8 mouse cellular contexts compared by ENCODE assay signal in the genomic region with DNA sequence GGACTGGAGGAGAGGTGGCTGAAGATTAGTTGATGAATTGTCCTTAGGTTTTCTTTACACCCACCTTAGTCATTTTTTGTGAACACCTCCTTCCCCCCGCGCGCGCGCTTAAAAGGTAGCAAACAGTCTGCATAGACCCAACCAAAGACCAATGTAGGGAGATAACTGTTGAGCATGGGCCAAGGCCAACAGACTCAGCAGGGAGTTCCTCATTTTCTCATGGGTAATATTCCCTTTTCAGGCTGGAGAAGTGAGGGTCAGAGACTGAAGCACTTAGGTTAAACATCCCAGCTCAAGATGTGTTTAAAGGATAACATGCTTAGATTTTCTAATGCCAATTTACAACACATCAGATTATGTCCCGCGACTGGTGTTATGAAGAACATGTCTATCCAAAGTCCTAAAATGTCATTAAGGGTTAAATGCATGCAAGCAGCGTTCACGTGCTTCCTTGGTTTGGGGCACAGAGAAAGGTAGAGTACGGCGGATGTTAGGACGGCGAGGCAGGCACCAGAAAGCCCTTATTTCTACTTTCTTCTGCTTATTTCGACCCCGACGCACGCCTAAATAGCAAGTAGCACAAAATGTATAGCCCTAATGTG. TPM values are rescaled to one million over a fixed set of nuclear protein-coding genes. Genes with fewer than 3 reads are reported as not detected.
DNase-seq lines count a peak whose midpoint lies in the region; ATAC-seq and TF ChIP-seq lines count a peak whose summit lies in the region.

No protein-coding gene starts in this region.

- peaks cover 24% of the 10 kb centered on the region for H3K27me3 ChIP-seq in kidney, embryonic 16.5 days (ENCODE audit: insufficient read depth, low read length)
- H3K27me3 ChIP-seq in embryonic facial prominence, embryonic 10.5 days (replicated peaks; ENCODE audit: low read depth, poor library complexity, severe bottlenecking): peaks cover 43% of the 10 kb centered on the region
- H3K27me3 ChIP-seq in intestine, embryonic 16.5 days (replicated peaks; ENCODE audit: control insufficient read depth, insufficient read depth, low read length): peaks cover 3% of the 10 kb centered on the region; the same call in 1 of the 2 replicates
- H3K27me3 ChIP-seq in myocyte (ENCODE audit: control insufficient read depth, insufficient read depth, insufficient read length): no peaks in the 10 kb centered on the region

- H3K36me3 ChIP-seq in kidney, embryonic 16.5 days (ENCODE audit: insufficient read depth, low read length): no peaks in the 10 kb centered on the region
- H3K36me3 ChIP-seq in embryonic facial prominence, embryonic 10.5 days (replicated peaks): no peaks in the 10 kb centered on the region
- H3K36me3 ChIP-seq in intestine, embryonic 16.5 days (ENCODE audit: control insufficient read depth, insufficient read depth, low read length): no peaks in the 10 kb centered on the region
- H3K36me3 ChIP-seq in myocyte (ENCODE audit: control insufficient read depth, insufficient read depth): no peaks in the 10 kb centered on the region

- H3ac ChIP-seq in myocyte (ENCODE audit: control insufficient read depth, insufficient read length): no peak overlapping the region

- WGBS in kidney, embryonic 16.5 days: 30% methylated on average over 17 of the region's 17 CpGs
- 35% methylated on average over 17 of the region's 17 CpGs for WGBS in embryonic facial prominence, embryonic 10.5 days
- WGBS in intestine, embryonic 16.5 days: 33% methylated on average over 17 of the region's 17 CpGs

- peak overlapping the region; percentile 89 for H3K4me2 ChIP-seq in kidney, embryonic 16.5 days (replicated peaks; ENCODE audit: low read depth, low read length)
- peak overlapping the region; percentile 97 for H3K4me2 ChIP-seq in intestine, embryonic 16.5 days (ENCODE audit: low read depth, low read length)
- H3K4me2 ChIP-seq in myocyte (ENCODE audit: low read depth): peak overlapping the region; percentile 86

- peak overlapping the region; percentile 45 for H3K9ac ChIP-seq in kidney, embryonic 16.5 days (replicated peaks; ENCODE audit: low read length)
- H3K9ac ChIP-seq in intestine, embryonic 16.5 days (ENCODE audit: low read depth, low read length): peak overlapping the region; percentile 56

- H3K4me3 ChIP-seq in kidney, embryonic 16.5 days (ENCODE audit: low read length): peak overlapping the region; percentile 47
- peak overlapping the region; percentile 64 for H3K4me3 ChIP-seq in embryonic facial prominence, embryonic 10.5 days
- peak overlapping the region; percentile 54 for H3K4me3 ChIP-seq in intestine, embryonic 16.5 days (ENCODE audit: low read length)
- H3K4me3 ChIP-seq in myocyte: no peak overlapping the region

- H3K9me3 ChIP-seq in kidney, embryonic 16.5 days (ENCODE audit: low read length): no peaks in the 10 kb centered on the region
- H3K9me3 ChIP-seq in embryonic facial prominence, embryonic 10.5 days: no peaks in the 10 kb centered on the region
- no peaks in the 10 kb centered on the region for H3K9me3 ChIP-seq in intestine, embryonic 16.5 days (ENCODE audit: control insufficient read depth, low read length)

- peaks cover 17% of the 10 kb centered on the region for H3K4me1 ChIP-seq in kidney, embryonic 16.5 days (ENCODE audit: insufficient read depth, low read length)
- H3K4me1 ChIP-seq in embryonic facial prominence, embryonic 10.5 days: peaks cover 36% of the 10 kb centered on the region
- peaks cover 8% of the 10 kb centered on the region for H3K4me1 ChIP-seq in intestine, embryonic 16.5 days (ENCODE audit: control insufficient read depth, insufficient read depth, low read length)

- H3K79me2 ChIP-seq in myocyte (ENCODE audit: control insufficient read depth, insufficient read depth): no peaks in the 10 kb centered on the region

- ATAC-seq in kidney, embryonic 16.5 days (ENCODE audit: low FRiP score, low TSS enrichment): no peak
- ATAC-seq in intestine, embryonic 16.5 days: no peak

- no peak for DNase-seq in kidney, adult 9 months
- no peak for DNase-seq in embryonic facial prominence, embryonic 10.5 days (ENCODE audit: low spot score)
- DNase-seq in thymus, postnatal 36 days: no peak
- no peak for DNase-seq in adrenal gland, postnatal 10 days
- DNase-seq in layer of hippocampus, adult 11-12 months (ENCODE audit: low spot score): no peak

- no peak overlapping the region for H3K27ac ChIP-seq in kidney, embryonic 16.5 days (ENCODE audit: low read length)
- peak overlapping the region; percentile 82; the same call in 1 of the 2 replicates for H3K27ac ChIP-seq in embryonic facial prominence, embryonic 10.5 days (replicated peaks)
- H3K27ac ChIP-seq in intestine, embryonic 16.5 days (ENCODE audit: low read length): no peak overlapping the region

- TF ChIP-seq POLR2A in myocyte (IDR thresholded peaks at IDR 0.05; ENCODE audit: insufficient read length, low read depth): no peak

TF ChIP-seq in myocyte, 11 proteins besides CTCF, POLR2A, EP300 and RAD21:
- TF ChIP-seq REST (IDR thresholded peaks at IDR 0.05; ENCODE audit: insufficient read depth, insufficient read length) (no peak), POLR2AphosphoS2 (IDR thresholded peaks at IDR 0.05; ENCODE audit: insufficient read length, low read depth) (no peak), MYOG (IDR thresholded peaks at IDR 0.05; ENCODE audit: control insufficient read depth in 1 of 3, insufficient read depth in 1 of 3, insufficient read length in 2 of 3, low read depth in 2 of 3) (no peak)

RNA-seq across cellular contexts. Expression of a gene that starts 37.5 kb away (rescaled TPM):
- 8.6 and 9.6 TPM in 2 replicates for polyA plus RNA-seq in kidney, embryonic 16.5 days (2015; fragmentation: Nextera tagmentation; extraction: Ambion mirVana)
- 55.4 and 68.4 TPM in 2 replicates for polyA plus RNA-seq in embryonic facial prominence, embryonic 10.5 days (2016; fragmentation: Nextera tagmentation; extraction: Ambion mirVana)
- 8.9 and 9.5 TPM in 2 replicates for polyA plus RNA-seq in intestine, embryonic 16.5 days (2015; fragmentation: Nextera tagmentation; extraction: Ambion mirVana)
- polyA plus RNA-seq in myocyte (2012; fragmentation: generic; extraction: Trizol): 1.2 TPM
- total RNA-seq in adrenal gland, postnatal 10 days (2021): 10 to 100 TPM; 10.1 to 12.9 TPM

RNA-seq across cellular contexts. Expression of a gene that starts 55.8 kb away (rescaled TPM):
- 5.8 and 6.4 TPM in 2 replicates for polyA plus RNA-seq in kidney, embryonic 16.5 days (2015; fragmentation: Nextera tagmentation; extraction: Ambion mirVana)
- 2.9 and 3.0 TPM in 2 replicates for polyA plus RNA-seq in embryonic facial prominence, embryonic 10.5 days (2016; fragmentation: Nextera tagmentation; extraction: Ambion mirVana)
- polyA plus RNA-seq in intestine, embryonic 16.5 days (2015; fragmentation: Nextera tagmentation; extraction: Ambion mirVana): 3.3 and 3.4 TPM in 2 replicates
- polyA plus RNA-seq in myocyte (2012; fragmentation: generic; extraction: Trizol): 9.7 TPM
- total RNA-seq in adrenal gland, postnatal 10 days (2021): 10 to 100 TPM; 16.7 to 18.5 TPM

RNA-seq across cellular contexts. Expression of a gene that starts 56.7 kb away (rescaled TPM):
- 0.12 TPM in 1 of 2 replicates, not detected in the other for polyA plus RNA-seq in kidney, embryonic 16.5 days (2015; fragmentation: Nextera tagmentation; extraction: Ambion mirVana)
- 0.26 TPM in 1 of 2 replicates, not detected in the other for polyA plus RNA-seq in embryonic facial prominence, embryonic 10.5 days (2016; fragmentation: Nextera tagmentation; extraction: Ambion mirVana)
- 0.06 and 0.18 TPM in 2 replicates for polyA plus RNA-seq in intestine, embryonic 16.5 days (2015; fragmentation: Nextera tagmentation; extraction: Ambion mirVana)
- 0.10 TPM for polyA plus RNA-seq in myocyte (2012; fragmentation: generic; extraction: Trizol)
- not detected for total RNA-seq in adrenal gland, postnatal 10 days (2021)
